Mouse (Mus musculus): ENCODE measurements around the gene Dhrs11.
"Not testable (repeated sequence)": the region's sequence is repeated elsewhere in the genome, so short reads cannot be mapped to it uniquely, and the experiment has no call there.

The Dhrs11 gene

GRCm38 (mm10) chr11:84828516-84829399, at the start of gene Dhrs11:
TSS of gene Dhrs11 (minus strand) at chr11:84828994.
- DNase-seq (ENCODE audit: low spot score) = peak; percentile 95

- DNase-seq (ENCODE audit: low spot score) = not testable (repeated sequence)
These were observed 47.2 kb upstream of the Dhrs11 start for GRCm38 (mm10) chr11:84876020-84876419.

- DNase-seq (ENCODE audit: low spot score) = no peak
These were observed 44.4 kb upstream of the Dhrs11 start for GRCm38 (mm10) chr11:84873042-84873833.

- DNase-seq (ENCODE audit: low spot score) = no peak
These were observed 42.8 kb upstream of the Dhrs11 start for GRCm38 (mm10) chr11:84871548-84872069.

- no peak for DNase-seq (ENCODE audit: low spot score)
These were observed 42.3 kb upstream of the Dhrs11 start for GRCm38 (mm10) chr11:84871046-84871445.

- peak; percentile 88 for DNase-seq (ENCODE audit: low spot score)
These were observed 41.7 kb upstream of the Dhrs11 start, which contains the start of gene Ggnbp2 for GRCm38 (mm10) chr11:84870337-84871043. TSS of gene Ggnbp2 (minus strand) at chr11:84870817.

GRCm38 (mm10) chr11:84869537-84870232, 40.9 kb upstream of the Dhrs11 start:
- DNase-seq (ENCODE audit: low spot score) = peak; percentile 93

GRCm38 (mm10) chr11:84868786-84869259, 40.0 kb upstream of the Dhrs11 start:
- DNase-seq (ENCODE audit: low spot score) = no peak

GRCm38 (mm10) chr11:84867586-84867985, 38.8 kb upstream of the Dhrs11 start:
- DNase-seq (ENCODE audit: low spot score) = no peak

- DNase-seq (ENCODE audit: low spot score) = no peak
These were observed 36.5 kb upstream of the Dhrs11 start for GRCm38 (mm10) chr11:84865268-84865667.

GRCm38 (mm10) chr11:84855285-84855684, 26.5 kb upstream of the Dhrs11 start:
- no peak for DNase-seq (ENCODE audit: low spot score)

- DNase-seq (ENCODE audit: low spot score) = no peak
These were observed 18.8 kb upstream of the Dhrs11 start for GRCm38 (mm10) chr11:84847475-84848090.

GRCm38 (mm10) chr11:84846741-84847474, 18.1 kb upstream of the Dhrs11 start:
- DNase-seq (ENCODE audit: low spot score) = no peak

- DNase-seq (ENCODE audit: low spot score) = no peak
These were observed 10.5 kb upstream of the Dhrs11 start for GRCm38 (mm10) chr11:84839330-84839729.

GRCm38 (mm10) chr11:84829495-84829894, 701 bp upstream of the Dhrs11 start:
- DNase-seq (ENCODE audit: low spot score) = not testable (repeated sequence)

- DNase-seq (ENCODE audit: low spot score) = no peak
These were observed 792 bp downstream of the Dhrs11 start for GRCm38 (mm10) chr11:84827901-84828503.

- no peak for DNase-seq (ENCODE audit: low spot score)
These were observed 1.3 kb downstream of the Dhrs11 start for GRCm38 (mm10) chr11:84827492-84827891.

GRCm38 (mm10) chr11:84826185-84826584, 2.6 kb downstream of the Dhrs11 start:
- peak; percentile 39 for DNase-seq (ENCODE audit: low spot score)

- DNase-seq (ENCODE audit: low spot score) = no peak
These were observed 3.5 kb downstream of the Dhrs11 start for GRCm38 (mm10) chr11:84825261-84825807.
